Mouse (Mus musculus) testis, postnatal 10 days (tissue): ENCODE results near the gene Gm20388.

ENCODE experiments used
- DNase-seq: peaks from one replicate; pipeline ENCODE4 v3.0.0; 2021; ENCODE audit warnings: low spot score

Gene Gm20388

DNA sequence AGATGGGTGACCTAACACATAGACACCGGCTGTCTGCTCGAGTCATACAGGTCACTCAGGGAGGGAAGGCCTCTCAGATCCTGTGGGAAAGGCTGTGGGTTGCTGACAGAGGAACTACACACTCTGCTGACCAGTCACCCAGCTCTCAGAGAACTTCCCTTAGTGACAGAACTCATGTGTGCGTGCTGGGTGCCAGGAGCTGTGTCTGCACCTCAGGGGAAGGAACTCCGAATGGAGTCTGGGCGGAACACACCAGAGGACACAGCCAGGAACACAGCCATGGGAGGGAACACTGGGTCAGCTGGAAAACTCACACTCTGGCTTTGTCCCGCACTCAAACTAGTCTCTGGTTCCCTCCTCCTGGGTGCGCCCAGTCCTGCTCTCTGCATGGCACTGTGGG, 2497.0 kb downstream of the Gm20388 start:
- DNase-seq = no peak

GRCm38 (mm10) chr8:122414311-122414710, 2503.7 kb downstream of the Gm20388 start:
- no peak for DNase-seq

- DNase-seq = no peak
These were observed 2504.9 kb downstream of the Gm20388 start for GRCm38 (mm10) chr8:122415554-122415953.

- no peak for DNase-seq
These were observed 2509.4 kb downstream of the Gm20388 start for GRCm38 (mm10) chr8:122419881-122420555.

GRCm38 (mm10) chr8:122421376-122422070, 2510.9 kb downstream of the Gm20388 start, which contains the start of gene Il17c:
Gene Il17c (plus strand): TSS chr8:122422020.
- DNase-seq = no peak

DNA sequence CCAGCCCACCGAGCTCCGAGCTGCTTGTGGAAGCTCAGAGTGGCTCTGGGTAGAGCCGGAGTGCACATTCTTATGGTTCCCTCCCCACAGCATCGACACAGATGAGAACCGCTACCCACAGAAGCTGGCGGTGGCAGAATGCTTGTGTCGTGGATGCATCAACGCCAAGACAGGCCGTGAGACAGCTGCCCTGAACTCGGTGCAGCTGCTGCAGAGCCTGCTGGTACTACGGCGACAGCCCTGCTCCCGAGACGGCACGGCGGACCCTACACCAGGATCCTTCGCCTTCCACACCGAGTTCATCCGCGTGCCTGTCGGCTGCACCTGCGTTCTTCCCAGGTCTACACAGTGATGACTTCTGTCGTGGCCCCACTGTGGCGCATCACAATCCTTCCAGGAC, 2512.6 kb downstream of the Gm20388 start:
- DNase-seq = no peak

GRCm38 (mm10) chr8:122423659-122424058, 2513.0 kb downstream of the Gm20388 start:
- DNase-seq = peak; percentile 60

- no peak for DNase-seq
These were observed 2515.5 kb downstream of the Gm20388 start for GRCm38 (mm10) chr8:122426145-122426544.

GRCm38 (mm10) chr8:122427607-122428006, 2517.0 kb downstream of the Gm20388 start:
- no peak for DNase-seq

DNA sequence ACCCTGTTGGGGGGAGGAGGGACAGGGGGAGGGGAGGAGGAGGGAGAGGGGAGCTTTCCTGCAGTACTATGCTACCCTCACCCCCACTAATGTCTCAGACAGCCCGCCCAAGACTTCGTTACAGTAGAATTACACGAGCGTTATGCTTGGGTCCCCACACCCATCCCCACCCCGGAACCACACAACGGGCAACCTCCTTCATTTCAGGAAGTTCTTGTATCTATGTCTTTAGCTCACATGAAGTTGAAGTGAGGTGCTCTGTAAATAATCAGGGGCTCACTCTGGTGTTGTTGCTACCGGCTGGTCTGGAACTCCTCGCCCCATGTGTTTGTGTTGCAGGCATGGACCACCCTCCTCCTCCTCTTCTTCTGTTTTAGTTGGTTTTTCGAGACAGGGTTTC, 2517.5 kb downstream of the Gm20388 start:
- no peak for DNase-seq

DNA sequence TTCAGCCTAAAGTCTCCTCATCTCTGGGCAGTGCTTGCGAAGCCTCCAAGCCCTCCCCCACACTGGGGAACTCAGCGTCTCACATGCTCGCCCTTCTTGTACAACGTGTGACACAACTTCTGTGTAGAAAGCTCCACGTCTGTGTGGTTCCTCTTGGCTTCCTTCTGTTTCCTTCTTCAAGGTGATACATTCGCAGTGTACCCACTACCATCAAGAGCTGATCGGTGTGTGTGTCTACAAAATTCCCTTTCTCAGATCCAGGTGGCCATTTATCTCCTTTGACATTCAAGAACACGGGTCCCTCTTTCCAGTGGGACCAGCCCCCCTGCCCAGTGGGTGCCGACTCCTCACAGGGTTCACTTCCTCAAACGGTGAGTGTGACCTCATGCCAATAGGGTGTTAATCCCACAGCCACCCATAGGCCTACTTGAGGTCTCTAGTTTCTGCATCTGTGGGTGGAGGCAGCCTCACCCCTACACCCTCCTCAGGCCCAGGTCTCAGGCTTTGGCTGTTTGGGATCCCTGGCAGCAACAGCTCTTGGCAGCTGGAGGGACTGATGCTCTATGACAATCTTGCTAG, 2519.5 kb downstream of the Gm20388 start:
- DNase-seq = no peak

DNA sequence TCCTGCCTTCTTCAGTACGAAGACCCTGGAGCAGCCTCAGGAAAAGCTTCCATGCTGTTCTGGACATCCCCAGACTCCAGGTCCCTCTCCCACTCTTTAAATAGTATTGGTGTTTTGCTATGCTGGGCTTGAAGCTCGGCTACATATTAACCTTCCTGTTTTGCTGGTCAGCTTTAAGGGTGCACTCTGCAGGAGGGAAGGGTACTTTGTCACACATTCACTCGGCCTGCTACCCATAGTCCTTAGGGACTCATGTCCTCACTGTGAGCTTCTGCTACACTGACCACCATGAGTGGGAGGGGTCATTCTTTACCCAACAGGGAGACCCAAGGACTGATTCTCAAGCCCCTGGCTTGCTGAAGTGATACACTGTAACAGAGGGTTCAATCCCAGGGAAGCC, 2520.0 kb downstream of the Gm20388 start:
- DNase-seq = no peak

GRCm38 (mm10) chr8:122431694-122432442, 2521.2 kb downstream of the Gm20388 start:
- peak; percentile 71 for DNase-seq

DNA sequence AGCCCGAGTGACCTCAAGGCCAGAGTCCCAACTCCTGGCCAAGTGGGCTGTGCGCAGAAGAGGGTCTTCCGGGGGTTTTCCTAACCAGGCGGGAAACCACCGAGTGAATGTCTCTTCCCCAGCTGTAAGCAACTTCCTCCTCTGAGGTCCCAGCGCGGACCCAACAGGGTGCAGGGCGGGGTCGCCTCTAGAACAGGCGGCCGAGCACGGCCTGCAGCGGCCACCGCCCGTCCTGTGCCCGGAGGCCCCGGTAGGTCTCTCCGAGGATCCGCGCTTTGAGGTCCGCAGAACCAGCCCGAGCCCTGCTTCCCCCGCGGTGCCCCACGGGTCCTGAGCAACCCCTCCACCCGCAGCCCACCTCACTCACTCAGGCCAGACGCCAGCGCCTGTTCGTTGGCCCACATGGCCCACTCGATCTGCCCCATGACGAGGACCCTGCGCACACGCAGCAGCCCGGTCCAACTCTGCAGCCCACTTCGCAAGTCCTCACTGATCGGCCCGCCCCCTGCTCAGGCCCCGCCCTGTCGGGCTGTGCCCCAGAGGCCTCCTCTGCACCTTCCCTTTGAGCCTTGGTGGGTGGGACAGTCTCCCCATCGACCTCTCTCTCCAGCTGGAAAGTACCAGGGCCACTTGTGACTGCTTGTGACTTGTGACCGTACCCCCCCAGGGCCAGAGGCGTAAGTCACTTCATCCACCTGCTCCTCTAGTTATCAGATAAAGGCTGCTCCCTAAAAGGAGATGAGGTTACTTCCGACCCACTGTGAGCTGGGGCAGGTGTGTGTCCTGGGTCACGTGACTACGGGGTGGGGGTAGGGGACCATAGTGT, 2522.0 kb downstream of the Gm20388 start, which contains the start of gene Cyba:
Gene Cyba, minus strand, starts transcription at position 488 of the 826 bp plus-strand sequence.
- DNase-seq = peak; percentile 84

GRCm38 (mm10) chr8:122433269-122433905, 2522.7 kb downstream of the Gm20388 start:
- no peak for DNase-seq

DNA sequence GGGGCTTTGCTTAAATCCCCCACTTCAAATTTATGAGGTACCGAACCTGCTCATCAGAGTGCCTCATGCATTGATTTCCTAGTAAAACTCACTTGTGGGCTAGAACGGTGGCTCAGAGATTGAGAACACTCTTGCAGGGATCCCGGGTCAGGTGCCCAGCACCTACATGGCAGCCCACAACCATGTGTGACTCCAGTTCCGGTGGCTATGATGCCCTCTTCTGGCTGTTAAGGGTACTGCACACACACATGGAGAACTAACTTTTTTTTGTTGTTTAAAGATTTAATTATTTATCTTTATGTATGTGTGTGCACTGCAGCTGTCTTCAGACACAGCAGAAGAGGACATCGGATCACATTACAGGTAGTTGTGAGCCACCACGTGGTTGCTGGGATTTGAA, 2524.7 kb downstream of the Gm20388 start:
- DNase-seq = no peak

- no peak for DNase-seq
These were observed 2525.5 kb downstream of the Gm20388 start for GRCm38 (mm10) chr8:122436146-122436545.

GRCm38 (mm10) chr8:122436586-122437125, 2526.0 kb downstream of the Gm20388 start:
- DNase-seq = no peak

DNA sequence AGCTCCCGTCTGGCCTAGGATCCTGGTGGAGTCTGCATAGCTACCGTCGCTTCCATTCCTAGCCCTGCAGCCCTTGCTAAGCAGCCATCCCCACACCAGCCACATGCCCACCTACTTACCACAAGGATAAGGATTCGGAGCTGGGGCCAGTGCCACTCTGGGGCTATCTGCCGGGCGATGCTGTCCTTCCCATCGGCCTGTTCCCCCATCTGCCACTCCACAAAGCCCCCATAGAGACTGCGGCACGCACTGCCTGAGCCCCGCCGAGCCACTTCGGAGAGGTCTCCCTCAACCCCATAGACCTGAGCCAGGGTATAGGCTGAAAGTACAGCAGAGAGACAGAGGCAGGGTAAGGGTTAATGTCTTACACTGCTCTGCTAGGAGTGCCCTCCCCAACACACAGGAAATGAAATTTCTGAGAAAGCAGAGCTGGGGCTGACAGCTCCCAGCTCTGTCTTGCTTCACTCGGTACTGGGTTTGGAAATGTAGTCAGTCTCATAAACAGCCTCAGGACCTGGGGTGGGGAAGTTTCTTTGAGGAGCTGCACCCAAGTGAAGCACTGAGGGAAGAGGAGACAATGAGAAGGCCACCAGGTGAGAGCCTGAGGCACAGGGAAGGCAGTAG, 2527.2 kb downstream of the Gm20388 start:
- no peak for DNase-seq

DNA sequence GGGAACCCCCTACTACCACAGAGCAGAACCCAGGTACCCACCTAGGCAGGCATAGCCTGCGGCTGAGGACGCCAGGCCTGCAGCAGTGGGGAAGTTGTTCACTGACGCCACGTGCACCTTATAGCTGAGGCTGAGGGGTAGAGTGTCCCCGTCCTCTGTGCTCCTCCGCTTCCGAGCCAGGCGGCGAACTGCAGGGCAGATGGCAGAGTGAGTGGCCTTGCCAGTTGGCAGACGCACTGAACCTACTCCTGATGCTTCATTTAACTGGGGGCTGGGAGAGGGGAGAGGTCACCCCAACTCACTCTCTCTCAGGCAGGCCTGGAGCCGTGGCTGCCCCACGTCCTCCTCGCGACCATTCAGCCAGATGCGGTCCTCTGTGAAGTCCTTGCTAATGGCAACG, 2528.7 kb downstream of the Gm20388 start:
- DNase-seq = no peak
